9 mouse cellular contexts compared by ENCODE assay signal in genomic region chr7:70363351-70363750, GRCm38 (mm10). TPM values are rescaled to one million over a fixed set of nuclear protein-coding genes. Genes with fewer than 3 reads are reported as not detected.
DNase-seq lines count a peak whose midpoint lies in the region; ATAC-seq and TF ChIP-seq lines count a peak whose summit lies in the region.
"Had no signal": no experiment of that assay in that cellular context is flagged by ENCODE, and none has a peak within 500 bp of the region (broad histone marks: within the 10 kb centered on the region; RNA-seq: fewer than 3 reads in every experiment).

No protein-coding gene starts in this region.

- no peaks in the 10 kb centered on the region for H3K36me3 ChIP-seq in liver, adult 2 months (ENCODE audit: control insufficient read depth, insufficient read depth, low read length)
- no peaks in the 10 kb centered on the region for H3K36me3 ChIP-seq in liver, postnatal 0 days (replicated peaks; ENCODE audit: insufficient read depth, low read length)
- H3K36me3 ChIP-seq in hindbrain, embryonic 11.5 days (ENCODE audit: control insufficient read depth, insufficient read depth, low read length), result no peaks in the 10 kb centered on the region
- H3K36me3 ChIP-seq in neural tube, embryonic 12.5 days, result no peaks in the 10 kb centered on the region

- no peak for TF ChIP-seq POLR2A in liver, adult 2 months (IDR thresholded peaks at IDR 0.05; ENCODE audit: extremely low read depth, insufficient read depth, low read length)

- no peaks in the 10 kb centered on the region for H3K27me3 ChIP-seq in liver, adult 2 months (ENCODE audit: control insufficient read depth, insufficient read depth, low read length)
- H3K27me3 ChIP-seq in liver, postnatal 0 days (ENCODE audit: insufficient read depth, low read length), result peaks cover 41% of the 10 kb centered on the region
- H3K27me3 ChIP-seq in hindbrain, embryonic 11.5 days (ENCODE audit: control insufficient read depth, insufficient read depth, low read length), result peaks cover 6% of the 10 kb centered on the region
- H3K27me3 ChIP-seq in neural tube, embryonic 12.5 days (replicated peaks), result peaks cover 9% of the 10 kb centered on the region

- peak overlapping the region; percentile 94 for H3K4me3 ChIP-seq in gastrocnemius, adult 2 months
- peak overlapping the region; percentile 20; the same call in 1 of the 2 replicates for H3K4me3 ChIP-seq in liver, adult 2 months (ENCODE audit: insufficient read depth, low read depth, low read length)
- H3K4me3 ChIP-seq in liver, postnatal 0 days (ENCODE audit: low read depth, low read length), result no peak overlapping the region
- peak overlapping the region; percentile 12; the same call in 1 of the 2 replicates for H3K4me3 ChIP-seq in hindbrain, embryonic 11.5 days (ENCODE audit: low read depth, low read length)
- H3K4me3 ChIP-seq in neural tube, embryonic 12.5 days, result peak overlapping the region; percentile 18; the same call in 1 of the 2 replicates

- H3K27ac ChIP-seq in gastrocnemius, adult 2 months, result peak overlapping the region; percentile 94
- no peak overlapping the region for H3K27ac ChIP-seq in liver, adult 2 months (replicated peaks; ENCODE audit: insufficient read depth, low read depth, low read length)
- H3K27ac ChIP-seq in liver, postnatal 0 days (ENCODE audit: low read depth), result no peak overlapping the region
- no peak overlapping the region for H3K27ac ChIP-seq in hindbrain, embryonic 11.5 days (ENCODE audit: low read depth, low read length)
- H3K27ac ChIP-seq in neural tube, embryonic 12.5 days, result no peak overlapping the region

- H3K79me2 ChIP-seq in liver, adult 2 months (ENCODE audit: control insufficient read depth, insufficient read depth, low read length), result peaks cover 8% of the 10 kb centered on the region; the same call in 1 of the 2 replicates

- no peaks in the 10 kb centered on the region for H3K9me3 ChIP-seq in liver, postnatal 0 days (ENCODE audit: low read length)
- no peaks in the 10 kb centered on the region for H3K9me3 ChIP-seq in hindbrain, embryonic 11.5 days (ENCODE audit: control insufficient read depth, low read length)
- no peaks in the 10 kb centered on the region for H3K9me3 ChIP-seq in neural tube, embryonic 12.5 days

- WGBS in liver, adult 2 months, result 71% methylated on average over 4 of the region's 4 CpGs
- WGBS in liver, postnatal 0 days (ENCODE audit: insufficient replicate concordance), result 35% methylated on average over 4 of the region's 4 CpGs
- 13% methylated on average over 4 of the region's 4 CpGs for whole genome bisulfite sequencing in hindbrain, embryonic 11.5 days
- WGBS in neural tube, embryonic 12.5 days, result 19% methylated on average over 4 of the region's 4 CpGs

- DNase-seq in gastrocnemius, adult 2 months, result no peak
- DNase-seq in gastrocnemius, postnatal 25 days, result no peak
- DNase-seq in liver, adult 2 months (ENCODE audit: extremely low read depth, low read depth, low spot score), result no peak
- no peak for DNase-seq in liver, postnatal 0 days
- DNase-seq in hindbrain, embryonic 11.5 days (ENCODE audit: low spot score), result peak; percentile 35
- no peak for DNase-seq in cerebellum, adult 9-11 months
- no peak for DNase-seq in layer of hippocampus, postnatal 25 days (ENCODE audit: extremely low spot score in 1 of 2, low spot score in 1 of 2)

- no peak overlapping the region for H3K4me2 ChIP-seq in liver, postnatal 0 days (ENCODE audit: low read depth, low read length)
- peak overlapping the region; percentile 17; the same call in 1 of the 2 replicates for H3K4me2 ChIP-seq in hindbrain, embryonic 11.5 days (replicated peaks; ENCODE audit: low read depth, low read length)
- H3K4me2 ChIP-seq in neural tube, embryonic 12.5 days (replicated peaks), result peak overlapping the region; percentile 49

- TF ChIP-seq EP300 in liver, postnatal 0 days (IDR thresholded peaks at IDR 0.05; ENCODE audit: low read depth), result no peak

- no peak for ATAC-seq in liver, postnatal 0 days
- ATAC-seq in hindbrain, embryonic 11.5 days (ENCODE audit: low FRiP score), result no peak
- ATAC-seq in neural tube, embryonic 12.5 days (ENCODE audit: low FRiP score, low read depth), result no peak

- no peak for TF ChIP-seq CTCF in gastrocnemius, adult 2 months (IDR thresholded peaks at IDR 0.05)
- TF ChIP-seq CTCF in liver, adult 2 months (IDR thresholded peaks at IDR 0.05; ENCODE audit: low read depth, low read length), result no peak
- no peak for TF ChIP-seq CTCF in liver, postnatal 0 days (IDR thresholded peaks at IDR 0.05; ENCODE audit: low read depth)

- H3K9ac ChIP-seq in liver, adult 2 months (ENCODE audit: low read depth, low read length), result no peak overlapping the region
- no peak overlapping the region for H3K9ac ChIP-seq in liver, postnatal 0 days (replicated peaks)
- peak overlapping the region; percentile 28; the same call in 1 of the 2 replicates for H3K9ac ChIP-seq in hindbrain, embryonic 11.5 days (ENCODE audit: low read depth, low read length)
- 0 out of 2 replicates have a peak overlapping the region, but pooled peaks have one; percentile 26 for H3K9ac ChIP-seq in neural tube, embryonic 12.5 days

- intact Hi-C loops in gastrocnemius, adult 2 months (cut with DNase I), result loop anchor here (2.0 to 10.0 kb wide), 3 partner anchors 17 to 1051 kb away; no protein-coding TSS in a partner anchor

- peaks cover under 1% of the 10 kb centered on the region; the same call in 1 of the 2 replicates for H3K4me1 ChIP-seq in liver, adult 2 months (ENCODE audit: control insufficient read depth, insufficient read depth, low read length)
- no peaks in the 10 kb centered on the region; the same call in 1 of the 2 replicates for H3K4me1 ChIP-seq in liver, postnatal 0 days (ENCODE audit: insufficient read depth)
- peaks cover 7% of the 10 kb centered on the region for H3K4me1 ChIP-seq in hindbrain, embryonic 11.5 days (replicated peaks; ENCODE audit: control insufficient read depth, insufficient read depth, low read length)
- peaks cover 12% of the 10 kb centered on the region; the same call in 1 of the 2 replicates for H3K4me1 ChIP-seq in neural tube, embryonic 12.5 days

RNA-seq across cellular contexts. Expression of gene Nr2f2, which starts 3.2 kb away (rescaled TPM):
- total RNA-seq in gastrocnemius, adult 2 months (2021), result 10 to 100 TPM; 15.8 to 16.2 TPM
- total RNA-seq in gastrocnemius, postnatal 25 days (2021), result 10 to 100 TPM; 15.1 to 21.7 TPM
- 14.5 and 16.1 TPM in 2 replicates for total RNA-seq in liver, adult 2 months (2014; rRNA removed)
- 64.2 and 84.0 TPM in 2 replicates for polyA plus RNA-seq in liver, adult 2 months (2012; rRNA removed)
- 12.3 and 14.7 TPM in 2 replicates for polyA plus RNA-seq in liver, postnatal 0 days (2015; fragmentation: Nextera tagmentation; extraction: Ambion mirVana)
- 95.6 and 120 TPM in 2 replicates for polyA plus RNA-seq in hindbrain, embryonic 11.5 days (2014; fragmentation: Nextera tagmentation; extraction: Ambion mirVana)
- polyA plus RNA-seq in neural tube, embryonic 12.5 days (2016; fragmentation: Nextera tagmentation; extraction: Ambion mirVana), result 101 and 103 TPM in 2 replicates
- total RNA-seq in layer of hippocampus, postnatal 25 days (2021), result 10 to 100 TPM; 40.8 to 45.1 TPM
- total RNA-seq: megakaryocyte, adult 5-6 weeks had no signal

Comparison
In these comparisons a context has a peak if more than half of its experiments do, and no peak if none do; other contexts are left out.
1. H3K9ac ChIP-seq: peak in hindbrain, embryonic 11.5 days (single experiment) and neural tube, embryonic 12.5 days (single experiment); none in liver, adult 2 months (single experiment) and liver, postnatal 0 days (single experiment).